Mouse (Mus musculus) right cerebral cortex, adult 18-20 months (tissue): ENCODE data around the gene Ahnak.
A peak's percentile ranks its signal among the peaks of the same experiment; 100 is the strongest.
"Not testable (repeated sequence)": the region's sequence is repeated elsewhere in the genome, so short reads cannot be mapped to it uniquely, and the experiment has no call there.

Source experiments
- DNase-seq: peaks from one replicate; pipeline ENCODE4 v3.0.0; 2022; ENCODE audit warnings: mixed read lengths

Ahnak gene

GRCm38 (mm10) chr19:9044291-9044690 lies 55.2 kb downstream of the Ahnak start:
- no peak for DNase-seq

- DNase-seq = no peak
These were observed 58.3 kb downstream of the Ahnak start for GRCm38 (mm10) chr19:9047207-9047945.

- no peak for DNase-seq
These were observed 58.9 kb downstream of the Ahnak start for GRCm38 (mm10) chr19:9047946-9048387.

GRCm38 (mm10) chr19:9048981-9049687 lies 60.0 kb downstream of the Ahnak start:
- no peak for DNase-seq

GRCm38 (mm10) chr19:9050294-9051229 lies 61.5 kb downstream of the Ahnak start:
- no peak for DNase-seq

- DNase-seq = not testable (repeated sequence)
These were observed 62.9 kb downstream of the Ahnak start for GRCm38 (mm10) chr19:9051985-9052384.

- DNase-seq = no peak
These were observed 63.8 kb downstream of the Ahnak start for GRCm38 (mm10) chr19:9052803-9053431.

GRCm38 (mm10) chr19:9055153-9055552 lies 66.1 kb downstream of the Ahnak start:
- no peak for DNase-seq

GRCm38 (mm10) chr19:9055703-9056355 lies 66.7 kb downstream of the Ahnak start:
- no peak for DNase-seq

- no peak for DNase-seq
These were observed 68.6 kb downstream of the Ahnak start for GRCm38 (mm10) chr19:9057679-9058078.

- DNase-seq = no peak
These were observed 69.3 kb downstream of the Ahnak start for GRCm38 (mm10) chr19:9058331-9058884.

- DNase-seq = no peak
These were observed 69.9 kb downstream of the Ahnak start for GRCm38 (mm10) chr19:9058944-9059343.

- no peak for DNase-seq
These were observed 70.3 kb downstream of the Ahnak start for GRCm38 (mm10) chr19:9059391-9059790.

- no peak for DNase-seq
These were observed 71.0 kb downstream of the Ahnak start for GRCm38 (mm10) chr19:9060103-9060502.

- DNase-seq = no peak
These were observed 72.3 kb downstream of the Ahnak start for GRCm38 (mm10) chr19:9061221-9061893.

- no peak for DNase-seq
These were observed 73.7 kb downstream of the Ahnak start for GRCm38 (mm10) chr19:9062822-9063221.

- DNase-seq = no peak
These were observed 74.7 kb downstream of the Ahnak start for GRCm38 (mm10) chr19:9063831-9064230.

GRCm38 (mm10) chr19:9065621-9066561 lies 76.8 kb downstream of the Ahnak start:
- peak; percentile 37 for DNase-seq

- no peak for DNase-seq
These were observed 78.2 kb downstream of the Ahnak start for GRCm38 (mm10) chr19:9067292-9067691.
